Mouse (Mus musculus): ENCODE measurements at regions not wholly inside any gene's neighbourhood (a gene's known extent, or its start where the extent isn't known, plus 50 kb on each side); places are given as distances from the start of the nearest gene placed in this dataset.

GRCm38 (mm10) chr10:45823612-45824011 is 246.0 kb downstream of the Hace1 start:
- ATAC-seq (ENCODE audit: low read depth): no peak

GRCm38 (mm10) chr10:45848654-45849053 is 271.0 kb downstream of the Hace1 start:
- no peaks in the 10 kb centered on the region for H3K9me3 ChIP-seq (ENCODE audit: control insufficient read depth, low read length)
- H3K4me1 ChIP-seq (ENCODE audit: control insufficient read depth, insufficient read depth, low read length): 0 out of 2 replicates have a peak, but pooled peaks cover 5% of the 10 kb centered on the region
- WGBS: 86% methylated on average over 2 of the region's 2 CpGs
- no peaks in the 10 kb centered on the region for H3K36me3 ChIP-seq (ENCODE audit: control insufficient read depth, insufficient read depth, low read length)
- no peak overlapping the region for H3K4me2 ChIP-seq (ENCODE audit: low read depth, low read length)
- H3K27me3 ChIP-seq (replicated peaks; ENCODE audit: control insufficient read depth, insufficient read depth, low read length): no peaks in the 10 kb centered on the region
- DNase-seq (ENCODE audit: low spot score): no peak
- H3K9ac ChIP-seq (ENCODE audit: low read depth, low read length): no peak overlapping the region
- no peak for ATAC-seq (ENCODE audit: low read depth)
- no peak overlapping the region for H3K4me3 ChIP-seq (ENCODE audit: low read depth, low read length)
- no peak overlapping the region for H3K27ac ChIP-seq (replicated peaks; ENCODE audit: low read depth, low read length)

More at GRCm38 (mm10) chr10:45823612-45824011, 246.0 kb downstream of the Hace1 start:
- Histone ChIP-seq H3K27me3 (replicated peaks; ENCODE audit: control insufficient read depth, insufficient read depth, low read length) (no peaks in the 10 kb centered on the region), H3K9me3 (ENCODE audit: control insufficient read depth, low read length) (no peaks in the 10 kb centered on the region), H3K4me3 (ENCODE audit: low read depth, low read length) (no peak overlapping the region), H3K36me3 (ENCODE audit: control insufficient read depth, insufficient read depth, low read length) (no peaks in the 10 kb centered on the region), H3K27ac (replicated peaks; ENCODE audit: low read depth, low read length) (no peak overlapping the region), H3K4me1 (ENCODE audit: control insufficient read depth, insufficient read depth, low read length) (no peaks in the 10 kb centered on the region), H3K9ac (ENCODE audit: low read depth, low read length) (no peak overlapping the region), H3K4me2 (ENCODE audit: low read depth, low read length) (no peak overlapping the region)
- WGBS: 87% methylated on average over 2 of the region's 2 CpGs
- no peak for DNase-seq (ENCODE audit: low spot score)

GRCm38 (mm10) chr10:45849841-45850240 is 272.2 kb downstream of the Hace1 start:
- Histone ChIP-seq H3K9me3 (ENCODE audit: control insufficient read depth, low read length) (no peaks in the 10 kb centered on the region), H3K9ac (ENCODE audit: low read depth, low read length) (no peak overlapping the region), H3K36me3 (ENCODE audit: control insufficient read depth, insufficient read depth, low read length) (no peaks in the 10 kb centered on the region), H3K4me3 (ENCODE audit: low read depth, low read length) (no peak overlapping the region), H3K27ac (replicated peaks; ENCODE audit: low read depth, low read length) (no peak overlapping the region), H3K4me1 (ENCODE audit: control insufficient read depth, insufficient read depth, low read length) (0 out of 2 replicates have a peak, but pooled peaks cover 5% of the 10 kb centered on the region), H3K27me3 (replicated peaks; ENCODE audit: control insufficient read depth, insufficient read depth, low read length) (no peaks in the 10 kb centered on the region), H3K4me2 (ENCODE audit: low read depth, low read length) (no peak overlapping the region)
- no peak for DNase-seq (ENCODE audit: low spot score)
- no peak for ATAC-seq (ENCODE audit: low read depth)
- WGBS: 55% methylated on average over 1 of the region's 1 CpGs

GRCm38 (mm10) chr10:45850625-45851024 is 273.0 kb downstream of the Hace1 start:
- Histone ChIP-seq H3K4me3 (ENCODE audit: low read depth, low read length) (no peak overlapping the region), H3K4me1 (ENCODE audit: control insufficient read depth, insufficient read depth, low read length) (0 out of 2 replicates have a peak, but pooled peaks cover 5% of the 10 kb centered on the region), H3K36me3 (ENCODE audit: control insufficient read depth, insufficient read depth, low read length) (no peaks in the 10 kb centered on the region), H3K9me3 (ENCODE audit: control insufficient read depth, low read length) (no peaks in the 10 kb centered on the region), H3K27me3 (replicated peaks; ENCODE audit: control insufficient read depth, insufficient read depth, low read length) (no peaks in the 10 kb centered on the region), H3K27ac (replicated peaks; ENCODE audit: low read depth, low read length) (no peak overlapping the region), H3K9ac (ENCODE audit: low read depth, low read length) (no peak overlapping the region), H3K4me2 (ENCODE audit: low read depth, low read length) (no peak overlapping the region)
- ATAC-seq (ENCODE audit: low read depth) (no peak), DNase-seq (ENCODE audit: low spot score) (no peak)
- WGBS: 34% methylated on average over 6 of the region's 6 CpGs

- Histone ChIP-seq H3K4me2 (ENCODE audit: low read depth, low read length) (no peak overlapping the region), H3K27ac (replicated peaks; ENCODE audit: low read depth, low read length) (no peak overlapping the region), H3K4me3 (ENCODE audit: low read depth, low read length) (no peak overlapping the region), H3K27me3 (replicated peaks; ENCODE audit: control insufficient read depth, insufficient read depth, low read length) (no peaks in the 10 kb centered on the region), H3K4me1 (ENCODE audit: control insufficient read depth, insufficient read depth, low read length) (0 out of 2 replicates have a peak, but pooled peaks cover 5% of the 10 kb centered on the region), H3K9ac (ENCODE audit: low read depth, low read length) (no peak overlapping the region), H3K36me3 (ENCODE audit: control insufficient read depth, insufficient read depth, low read length) (no peaks in the 10 kb centered on the region), H3K9me3 (ENCODE audit: control insufficient read depth, low read length) (no peaks in the 10 kb centered on the region)
- no peak for DNase-seq (ENCODE audit: low spot score)
- WGBS: 47% methylated on average over 5 of the region's 5 CpGs
- ATAC-seq (ENCODE audit: low read depth): no peak
These were observed 275.1 kb downstream of the Hace1 start for GRCm38 (mm10) chr10:45852688-45853087.

- H3K27me3 ChIP-seq (replicated peaks; ENCODE audit: control insufficient read depth, insufficient read depth, low read length): no peaks in the 10 kb centered on the region
- H3K9me3 ChIP-seq (ENCODE audit: control insufficient read depth, low read length): no peaks in the 10 kb centered on the region
- no peak overlapping the region for H3K4me3 ChIP-seq (ENCODE audit: low read depth, low read length)
- ATAC-seq (ENCODE audit: low read depth) (no peak), DNase-seq (ENCODE audit: low spot score) (no peak)
- 42% methylated on average over 3 of the region's 3 CpGs for WGBS
- H3K4me2 ChIP-seq (ENCODE audit: low read depth, low read length): no peak overlapping the region
- H3K9ac ChIP-seq (ENCODE audit: low read depth, low read length): no peak overlapping the region
- H3K4me1 ChIP-seq (ENCODE audit: control insufficient read depth, insufficient read depth, low read length): 0 out of 2 replicates have a peak, but pooled peaks cover under 1% of the 10 kb centered on the region
- H3K27ac ChIP-seq (replicated peaks; ENCODE audit: low read depth, low read length): no peak overlapping the region
- no peaks in the 10 kb centered on the region for H3K36me3 ChIP-seq (ENCODE audit: control insufficient read depth, insufficient read depth, low read length)
These were observed 277.9 kb downstream of the Hace1 start for GRCm38 (mm10) chr10:45855514-45855913.

GRCm38 (mm10) chr10:45859137-45859536 is 281.5 kb downstream of the Hace1 start:
- no peak for DNase-seq (ENCODE audit: low spot score)
- no peak overlapping the region for H3K27ac ChIP-seq (replicated peaks; ENCODE audit: low read depth, low read length)
- no peak overlapping the region for H3K4me3 ChIP-seq (ENCODE audit: low read depth, low read length)
- no peaks in the 10 kb centered on the region for H3K9me3 ChIP-seq (ENCODE audit: control insufficient read depth, low read length)
- H3K9ac ChIP-seq (ENCODE audit: low read depth, low read length): no peak overlapping the region
- H3K4me2 ChIP-seq (ENCODE audit: low read depth, low read length): no peak overlapping the region
- no peaks in the 10 kb centered on the region for H3K4me1 ChIP-seq (ENCODE audit: control insufficient read depth, insufficient read depth, low read length)
- no peaks in the 10 kb centered on the region for H3K36me3 ChIP-seq (ENCODE audit: control insufficient read depth, insufficient read depth, low read length)
- H3K27me3 ChIP-seq (replicated peaks; ENCODE audit: control insufficient read depth, insufficient read depth, low read length): no peaks in the 10 kb centered on the region
- 53% methylated on average over 3 of the region's 3 CpGs for WGBS
- no peak for ATAC-seq (ENCODE audit: low read depth)

- DNase-seq (ENCODE audit: low spot score) (no peak), ATAC-seq (ENCODE audit: low read depth) (no peak)
- H3K4me1 ChIP-seq (ENCODE audit: control insufficient read depth, insufficient read depth, low read length): no peaks in the 10 kb centered on the region
- no peak overlapping the region for H3K4me2 ChIP-seq (ENCODE audit: low read depth, low read length)
- H3K4me3 ChIP-seq (ENCODE audit: low read depth, low read length): no peak overlapping the region
- no peaks in the 10 kb centered on the region for H3K27me3 ChIP-seq (replicated peaks; ENCODE audit: control insufficient read depth, insufficient read depth, low read length)
- H3K9me3 ChIP-seq (ENCODE audit: control insufficient read depth, low read length): no peaks in the 10 kb centered on the region
- 57% methylated on average over 4 of the region's 4 CpGs for WGBS
- no peaks in the 10 kb centered on the region for H3K36me3 ChIP-seq (ENCODE audit: control insufficient read depth, insufficient read depth, low read length)
- no peak overlapping the region for H3K9ac ChIP-seq (ENCODE audit: low read depth, low read length)
- no peak overlapping the region for H3K27ac ChIP-seq (replicated peaks; ENCODE audit: low read depth, low read length)
These were observed 282.3 kb downstream of the Hace1 start for GRCm38 (mm10) chr10:45859909-45860308.

GRCm38 (mm10) chr10:45860696-45861095 is 283.1 kb downstream of the Hace1 start:
- Histone ChIP-seq H3K27ac (replicated peaks; ENCODE audit: low read depth, low read length) (no peak overlapping the region), H3K4me2 (ENCODE audit: low read depth, low read length) (no peak overlapping the region), H3K36me3 (ENCODE audit: control insufficient read depth, insufficient read depth, low read length) (no peaks in the 10 kb centered on the region), H3K9ac (ENCODE audit: low read depth, low read length) (no peak overlapping the region), H3K27me3 (replicated peaks; ENCODE audit: control insufficient read depth, insufficient read depth, low read length) (no peaks in the 10 kb centered on the region), H3K4me1 (ENCODE audit: control insufficient read depth, insufficient read depth, low read length) (no peaks in the 10 kb centered on the region), H3K4me3 (ENCODE audit: low read depth, low read length) (no peak overlapping the region), H3K9me3 (ENCODE audit: control insufficient read depth, low read length) (no peaks in the 10 kb centered on the region)
- ATAC-seq (ENCODE audit: low read depth) (no peak), DNase-seq (ENCODE audit: low spot score) (no peak)
- 32% methylated on average over 4 of the region's 4 CpGs for WGBS
